Mouse (Mus musculus) midbrain, postnatal 0 days (tissue): ENCODE measurements around the gene Chrdl1. TPM values are rescaled to one million over a fixed set of nuclear protein-coding genes. Genes with fewer than 3 reads are reported as not detected.

ENCODE experiments used
- ATAC-seq: fragments of 200-750 bp; cut with Nextera tagmentation; 2 replicates; pipeline ENCODE4 v1.8.0; 2017; ENCODE audit warnings: moderate number of reproducible peaks, mild to moderate bottlenecking, moderate TSS enrichment, moderate library complexity; ENCODE audit not compliant: low FRiP score
- DNase-seq: peaks from one replicate; pipeline ENCODE4 v3.0.0-alpha.2; 2015; ENCODE audit warnings: low spot score
- H3K27ac ChIP-seq: fragments of 300-500 bp; sonication (generic); 2 replicates; pipeline ENCODE4 v1.5.1; 2014; ENCODE audit warnings: low read depth, mild to moderate bottlenecking, low read length, mixed read lengths
- H3K27me3 ChIP-seq: fragments of 300-500 bp; sonication (generic); 2 replicates; pipeline ENCODE4 v1.6.1; 2014; ENCODE audit warnings: low read length, control low read depth, mixed read lengths; ENCODE audit not compliant: insufficient read depth
- H3K36me3 ChIP-seq: fragments of 300-500 bp; sonication (generic); 2 replicates; pipeline ENCODE4 v1.6.1; 2014; ENCODE audit warnings: low read length, control low read depth, mixed read lengths; ENCODE audit not compliant: insufficient read depth
- H3K4me1 ChIP-seq: fragments of 300-500 bp; sonication (generic); 2 replicates; pipeline ENCODE4 v1.6.1; 2014; ENCODE audit warnings: mild to moderate bottlenecking, control low read depth, antibody characterized with exemption, low read length, mixed read lengths; ENCODE audit not compliant: insufficient read depth
- H3K4me2 ChIP-seq: fragments of 300-500 bp; sonication (generic); 2 replicates; pipeline ENCODE4 v1.6.1; 2014; ENCODE audit warnings: low read depth, mild to moderate bottlenecking, low read length, mixed read lengths; ENCODE audit not compliant: poor library complexity, severe bottlenecking
- H3K4me3 ChIP-seq: fragments of 300-500 bp; sonication (generic); 2 replicates; pipeline ENCODE4 v1.5.1; 2014; ENCODE audit warnings: low read depth, mild to moderate bottlenecking, low read length, moderate library complexity
- H3K9ac ChIP-seq: fragments of 300-500 bp; sonication (generic); replicated peaks from 2 replicates; pipeline ENCODE4 v1.6.1; 2014; ENCODE audit warnings: mild to moderate bottlenecking, low read length, moderate library complexity, mixed read lengths; ENCODE audit not compliant: poor library complexity, severe bottlenecking
- H3K9me3 ChIP-seq: fragments of 300-500 bp; sonication (generic); 2 replicates; pipeline ENCODE4 v1.6.1; 2016; ENCODE audit warnings: low read length, control low read depth
- CTCF ChIP-seq: IDR thresholded peaks from 2 replicates; pipeline ENCODE4 v1.5.1; 2016; ENCODE audit warnings: antibody characterized with exemption, mild to moderate bottlenecking
- WGBS: fragments of 180-500 bp; shearing (Covaris S2); extraction: QIAGEN DNeasy Blood & Tissue Kit; methylation state at CpG from one replicate; pipeline ENCODE4 v1.1.7; 2014; 5-methylcytosine and 5-hydroxymethylcytosine counted together
- polyA plus RNA-seq: library from polyadenylated mRNA; unstranded; fragments of >200 nt; fragmentation: Nextera tagmentation; extraction: Ambion mirVana; gene quantifications from 2 replicates; pipeline ENCODE4 v1.2.1, GENCODE M21; 2015
- total RNA-seq: library from RNA; depleted of rRNA; stranded (reverse); fragments of >200 nt; gene quantifications from 2 replicates; pipeline ENCODE4 v1.2.3, GENCODE M21; 2014; rRNA removed

The Chrdl1 gene
- total and polyA plus RNA-seq, 2 experiments from 2014 or later = 2.3 to 3.5 TPM

DNA sequence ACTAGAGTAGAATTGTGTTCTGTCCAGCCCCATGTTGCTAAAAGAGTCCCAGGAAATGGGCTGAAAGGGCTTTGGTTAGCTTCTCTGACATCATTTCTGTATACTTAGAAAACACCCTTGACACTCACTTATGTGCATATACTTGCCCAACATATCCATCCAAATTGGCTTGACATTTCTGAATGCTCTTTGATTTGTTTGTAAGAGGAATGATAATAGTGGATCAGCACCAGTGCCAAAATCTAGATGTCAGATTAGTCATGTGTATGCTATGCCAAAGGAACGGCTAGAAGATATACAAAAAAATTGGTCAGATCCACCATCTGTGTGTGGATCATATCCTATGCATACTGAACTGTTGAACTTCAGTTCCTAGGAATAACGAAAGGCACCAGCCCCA, 99.3 kb downstream of the Chrdl1 start:
- Histone ChIP-seq H3K27ac (no peak overlapping the region), H3K9me3 (no peaks in the 10 kb centered on the region), H3K27me3 (no peaks in the 10 kb centered on the region), H3K4me3 (no peak overlapping the region), H3K9ac (no peak overlapping the region), H3K4me1 (no peaks in the 10 kb centered on the region), H3K36me3 (no peaks in the 10 kb centered on the region), H3K4me2 (no peak overlapping the region)
- WGBS = 86% methylated on average over 2 of the region's 2 CpGs
- ATAC-seq = no peak
- no peak for DNase-seq
- TF ChIP-seq CTCF = no peak

DNA sequence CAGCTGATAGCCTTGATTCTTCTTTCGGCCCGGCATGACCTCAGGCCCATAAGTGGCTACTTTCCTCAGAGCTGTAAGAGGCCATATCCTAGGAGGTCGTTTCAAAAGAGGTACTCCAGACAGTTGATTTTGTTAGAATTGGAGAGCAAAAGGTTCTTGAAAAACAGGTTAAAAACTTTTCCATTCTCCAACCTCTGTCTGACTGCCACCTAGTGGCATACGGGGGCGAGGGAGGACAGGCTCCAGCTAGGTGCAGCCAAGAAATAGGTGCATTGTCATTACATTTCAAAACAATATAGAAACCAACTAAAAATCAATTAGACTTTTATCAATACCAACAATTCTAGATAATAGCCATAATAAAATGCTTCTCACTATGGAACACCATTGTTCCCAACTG, 118.9 kb downstream of the Chrdl1 start:
- DNase-seq = no peak
- H3K4me3 ChIP-seq = no peak overlapping the region
- no peak for ATAC-seq
- TF ChIP-seq CTCF = peak; percentile 64
- H3K27ac ChIP-seq = no peak overlapping the region
- no peaks in the 10 kb centered on the region for H3K9me3 ChIP-seq
- no peaks in the 10 kb centered on the region for H3K27me3 ChIP-seq
- H3K9ac ChIP-seq = no peak overlapping the region
- WGBS = 45% methylated on average over 5 of the region's 5 CpGs
- H3K4me1 ChIP-seq = no peaks in the 10 kb centered on the region
- H3K4me2 ChIP-seq = no peak overlapping the region
- H3K36me3 ChIP-seq = no peaks in the 10 kb centered on the region

DNA sequence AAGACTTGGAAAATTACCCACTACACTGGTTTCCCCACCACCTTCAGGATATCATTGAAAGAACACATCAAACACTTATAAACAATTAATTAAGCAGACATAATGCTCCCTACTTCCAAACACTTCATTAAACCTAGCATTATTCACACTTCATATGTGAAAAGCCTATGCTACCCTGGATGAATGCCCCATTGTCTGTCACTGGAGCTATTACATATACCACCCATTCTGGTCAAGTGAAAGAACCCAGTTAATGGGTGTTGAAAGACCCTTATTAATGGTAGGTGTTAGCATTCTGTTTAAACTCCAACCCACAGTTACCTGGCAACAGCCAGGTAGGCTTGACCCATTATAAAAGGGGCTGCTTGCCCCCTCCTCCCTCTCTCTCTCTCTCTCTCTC, 143.4 kb downstream of the Chrdl1 start:
- Histone ChIP-seq H3K4me1 (no peaks in the 10 kb centered on the region), H3K27me3 (no peaks in the 10 kb centered on the region), H3K4me3 (no peak overlapping the region), H3K9me3 (no peaks in the 10 kb centered on the region), H3K27ac (no peak overlapping the region), H3K4me2 (no peak overlapping the region), H3K9ac (no peak overlapping the region), H3K36me3 (no peaks in the 10 kb centered on the region)
- no peak for DNase-seq
- TF ChIP-seq CTCF = no peak
- ATAC-seq = no peak

Other genes with a start within 250 kb of the Chrdl1 start
- gene Pak3, start 124.3 kb upstream of the Chrdl1 start, total RNA-seq = 348 and 365 TPM in 2 replicates
- 284 and 286 TPM in 2 replicates for gene Pak3, start 124.3 kb upstream of the Chrdl1 start, polyA plus RNA-seq